Mouse (Mus musculus): ENCODE data around the gene Ctnna3. TPM values are rescaled to one million over a fixed set of nuclear protein-coding genes. Genes with fewer than 3 reads are reported as not detected.
"Not testable (repeated sequence)": the region's sequence is repeated elsewhere in the genome, so short reads cannot be mapped to it uniquely, and the experiment has no call there.

Gene Ctnna3
- total RNA-seq, 2 experiments from 2014 or later: 81.4 to 88.7 TPM

- DNase-seq: no peak
Measured at GRCm38 (mm10) chr10:65013525-65013924, 1583.6 kb downstream of the Ctnna3 start.

- no peak for DNase-seq
Measured at GRCm38 (mm10) chr10:65022667-65023066, 1592.8 kb downstream of the Ctnna3 start.

DNA sequence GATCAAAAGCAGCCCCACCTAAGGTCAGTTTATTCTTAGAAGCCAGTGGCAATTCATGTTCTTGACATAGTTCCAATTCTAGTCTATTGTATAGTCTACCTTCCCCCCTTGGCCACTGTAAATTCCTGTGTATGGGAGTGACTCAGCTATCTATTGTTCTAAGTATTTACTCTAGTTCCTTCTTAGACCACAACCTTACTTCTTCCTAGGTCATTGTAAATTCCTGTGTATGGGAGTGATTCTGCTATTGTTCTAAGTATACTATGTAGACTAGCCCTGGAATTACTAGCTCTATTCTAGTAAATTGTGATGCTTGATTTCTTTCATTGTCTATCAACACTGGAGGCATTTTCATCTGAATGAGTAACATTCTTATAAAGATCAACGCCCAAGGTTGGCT, 1603.6 kb downstream of the Ctnna3 start:
- DNase-seq: not testable (repeated sequence)

Other genes starting within 250 kb of the Ctnna3 start
- gene Mypn, start 226.1 kb upstream of the Ctnna3 start, total RNA-seq (2021): 10 to 100 TPM; 69.3 to 75.7 TPM
- 10 to 100 TPM; 45.2 to 45.8 TPM for gene Herc4, start 186.3 kb upstream of the Ctnna3 start, total RNA-seq (2021)
- 10 to 100 TPM; 13.2 to 14.3 TPM for gene Sirt1, start 48.4 kb upstream of the Ctnna3 start, total RNA-seq (2021)
- 1 to 10 TPM; 5.5 to 8.7 TPM for gene Dnajc12, start 47.7 kb upstream of the Ctnna3 start, total RNA-seq (2021)
- not detected for gene Gm7075, start 8.3 kb upstream of the Ctnna3 start, total RNA-seq (2021)

Data from heart, postnatal 4 days (tissue).